Mouse (Mus musculus): ENCODE results near the gene Stra6l.

The Stra6l gene

GRCm38 (mm10) chr4:45917091-45917490 lies 68.6 kb downstream of the Stra6l start:
- DNase-seq (ENCODE audit: inconsistent ontology term), result peak; percentile 5

- DNase-seq (ENCODE audit: inconsistent ontology term), result no peak
These were observed 73.4 kb downstream of the Stra6l start for GRCm38 (mm10) chr4:45921663-45922435.

- DNase-seq (ENCODE audit: inconsistent ontology term), result no peak
These were observed 75.5 kb downstream of the Stra6l start for GRCm38 (mm10) chr4:45924011-45924410.

GRCm38 (mm10) chr4:45928561-45928960 lies 80.1 kb downstream of the Stra6l start:
- no peak for DNase-seq (ENCODE audit: inconsistent ontology term)
